Mouse (Mus musculus) bone marrow macrophage, adult 2 months (primary cell): Measurements from ENCODE around the gene Tbc1d2b. TPM values are rescaled to one million over a fixed set of nuclear protein-coding genes. Genes with fewer than 3 reads are reported as not detected.

Experiments
- H3K27ac ChIP-seq: 2 replicates; pipeline ENCODE4 v1.5.1; 2012; ENCODE audit warnings: low read depth, low read length; ENCODE audit not compliant: insufficient read depth
- H3K4me1 ChIP-seq: 2 replicates; pipeline ENCODE4 v1.6.1; 2012; ENCODE audit warnings: low read length; ENCODE audit not compliant: control insufficient read depth, insufficient read depth
- H3K4me3 ChIP-seq: 2 replicates; pipeline ENCODE4 v1.5.1; 2012; ENCODE audit warnings: mild to moderate bottlenecking, low read length, moderate library complexity; ENCODE audit not compliant: insufficient read depth
- CTCF ChIP-seq: IDR thresholded peaks from 2 replicates; pipeline ENCODE4 v1.5.1; 2012; ENCODE audit warnings: low read depth, mild to moderate bottlenecking, low read length, moderate library complexity
- POLR2A ChIP-seq: IDR thresholded peaks from 2 replicates; pipeline ENCODE4 v1.6.1; 2012; ENCODE audit warnings: mild to moderate bottlenecking, low read depth, low read length, borderline replicate concordance
- polyA plus RNA-seq: library from polyadenylated mRNA; stranded (reverse); fragments of >200 nt; gene quantifications from 2 replicates; pipeline ENCODE4 v1.2.4, GENCODE M21; 2012; ENCODE audit not compliant: missing spikeins, insufficient read depth, insufficient read length

Tbc1d2b gene
- polyA plus RNA-seq, 1 experiment = 55.0 TPM

DNA sequence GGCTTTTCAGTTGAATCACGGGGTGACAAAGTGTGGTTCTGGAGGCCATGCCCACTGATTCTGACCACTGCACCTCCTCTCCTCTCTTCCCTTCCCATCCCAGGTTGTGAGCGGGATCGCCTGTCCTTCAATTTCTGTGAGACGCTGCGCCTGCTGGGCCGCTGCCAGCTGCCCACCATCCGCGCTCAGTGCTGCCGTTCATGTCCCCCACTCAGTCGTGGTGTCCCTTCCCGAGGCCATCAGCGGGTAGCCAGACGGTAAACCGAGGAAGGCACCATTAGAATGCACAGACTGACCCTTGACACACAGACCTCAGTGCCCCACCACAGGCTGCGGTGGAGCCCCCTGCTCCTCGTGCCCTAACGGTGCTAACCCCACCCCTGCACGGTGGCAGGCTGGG, 71.0 kb downstream of the Tbc1d2b start:
- H3K4me1 ChIP-seq = peaks cover 19% of the 10 kb centered on the region

DNA sequence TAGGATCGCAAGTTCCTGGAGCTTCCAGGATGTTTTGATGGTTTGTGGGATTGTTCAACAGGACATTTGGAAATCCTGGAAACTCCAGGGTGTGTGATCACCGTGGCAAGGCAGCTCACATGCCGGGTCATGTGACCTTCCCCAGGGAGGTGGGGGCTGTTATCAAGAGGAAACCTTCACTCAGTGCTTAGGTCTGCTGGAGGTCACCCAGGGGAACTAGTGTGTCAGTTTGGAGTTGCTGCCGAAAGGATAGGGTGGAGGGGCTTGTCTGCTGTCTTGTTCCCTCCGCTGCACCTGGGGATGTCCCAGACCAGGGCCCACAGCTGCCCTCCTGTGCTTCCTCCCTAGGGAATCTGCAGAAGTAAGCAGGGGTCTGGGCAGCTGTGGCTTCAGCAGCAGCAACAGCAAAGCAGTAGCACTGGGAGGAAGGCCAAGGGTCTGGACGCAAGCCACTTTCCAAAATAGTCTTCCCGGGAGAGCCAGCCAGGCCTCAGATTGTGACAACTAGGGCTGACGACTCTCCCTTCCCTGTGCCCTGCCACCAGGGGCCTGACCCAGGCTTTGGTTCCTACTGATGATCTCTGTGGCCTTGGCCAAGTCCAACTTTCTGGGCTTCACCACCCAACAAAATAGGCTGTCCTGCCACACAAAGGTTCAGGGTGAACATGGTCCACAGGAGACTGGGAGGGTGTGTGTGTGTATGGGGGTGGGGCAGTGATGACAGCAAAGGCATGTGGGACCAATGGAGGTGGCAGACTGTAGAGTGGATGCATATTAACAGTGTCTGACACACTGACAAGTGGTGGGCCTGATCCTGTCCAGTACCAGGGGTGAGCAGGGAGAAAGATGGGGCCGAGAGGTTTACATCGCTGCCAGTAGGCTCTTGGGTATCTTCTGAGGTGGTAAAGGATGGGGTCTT, 71.8 kb downstream of the Tbc1d2b start:
- no peak for TF ChIP-seq POLR2A
- TF ChIP-seq CTCF = no peak
- peaks cover 19% of the 10 kb centered on the region for H3K4me1 ChIP-seq
- no peak overlapping the region for H3K4me3 ChIP-seq
- H3K27ac ChIP-seq = no peak overlapping the region

More for the DNA sequence above, 71.0 kb downstream of the Tbc1d2b start:
- TF ChIP-seq POLR2A (no peak), CTCF (no peak)
- Histone ChIP-seq H3K4me3 (no peak overlapping the region), H3K27ac (no peak overlapping the region)

DNA sequence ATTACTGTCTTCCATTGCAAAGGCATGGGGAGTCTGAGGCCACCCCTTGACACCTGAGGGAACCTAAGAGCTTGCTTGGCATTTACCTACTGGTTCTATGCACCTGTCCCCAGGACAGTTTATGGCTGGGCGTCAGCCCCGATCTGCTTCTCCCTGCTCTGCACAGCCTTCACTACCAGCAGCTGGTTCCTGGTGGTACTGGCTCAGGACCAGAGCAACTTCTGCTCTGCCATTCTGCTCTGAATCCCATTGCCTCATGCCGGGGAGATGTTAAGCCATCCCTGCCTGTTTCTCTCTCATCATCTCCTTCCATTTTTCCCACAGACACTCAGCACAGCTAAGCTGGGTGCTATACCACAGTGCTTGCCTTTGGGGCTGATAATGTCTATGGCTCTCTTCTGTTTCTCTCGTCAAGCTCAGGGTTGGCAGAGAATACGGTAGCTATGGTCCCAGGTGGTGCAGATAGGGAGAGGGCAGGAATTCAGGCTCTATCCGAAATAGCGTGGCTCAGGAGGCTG, 72.7 kb downstream of the Tbc1d2b start:
- Histone ChIP-seq H3K27ac (no peak overlapping the region), H3K4me3 (no peak overlapping the region), H3K4me1 (peaks cover 19% of the 10 kb centered on the region)
- no peak for TF ChIP-seq CTCF
- TF ChIP-seq POLR2A = no peak

DNA sequence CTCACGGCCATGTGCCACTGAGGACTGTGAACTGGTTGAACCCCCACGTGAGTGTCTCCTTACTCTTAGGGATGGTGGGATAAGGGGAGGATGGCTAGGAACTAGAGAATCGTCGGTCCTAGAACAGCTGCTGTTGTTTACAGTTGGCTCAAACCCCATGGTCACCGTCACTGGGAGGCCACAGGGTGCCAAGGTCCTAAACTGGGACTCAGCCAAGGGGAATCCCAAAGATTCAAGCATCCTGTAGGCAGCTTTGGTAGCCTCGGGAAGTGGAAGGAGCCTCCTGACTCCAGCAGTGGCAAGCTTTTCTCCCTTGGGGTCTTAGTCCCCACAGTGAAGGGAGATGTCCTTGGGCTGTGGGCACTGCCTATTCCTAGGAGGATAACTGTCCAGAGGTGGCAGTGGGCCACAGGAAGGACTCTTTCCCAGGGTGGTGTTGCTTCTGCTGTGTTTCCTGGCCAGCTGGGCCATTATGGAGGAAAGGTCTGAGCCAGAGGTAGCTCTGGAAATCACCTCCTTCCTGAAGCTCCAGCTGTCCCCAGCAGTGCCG, 73.4 kb downstream of the Tbc1d2b start:
- Histone ChIP-seq H3K4me1 (peaks cover 19% of the 10 kb centered on the region), H3K27ac (no peak overlapping the region), H3K4me3 (no peak overlapping the region)
- no peak for TF ChIP-seq CTCF
- no peak for TF ChIP-seq POLR2A

DNA sequence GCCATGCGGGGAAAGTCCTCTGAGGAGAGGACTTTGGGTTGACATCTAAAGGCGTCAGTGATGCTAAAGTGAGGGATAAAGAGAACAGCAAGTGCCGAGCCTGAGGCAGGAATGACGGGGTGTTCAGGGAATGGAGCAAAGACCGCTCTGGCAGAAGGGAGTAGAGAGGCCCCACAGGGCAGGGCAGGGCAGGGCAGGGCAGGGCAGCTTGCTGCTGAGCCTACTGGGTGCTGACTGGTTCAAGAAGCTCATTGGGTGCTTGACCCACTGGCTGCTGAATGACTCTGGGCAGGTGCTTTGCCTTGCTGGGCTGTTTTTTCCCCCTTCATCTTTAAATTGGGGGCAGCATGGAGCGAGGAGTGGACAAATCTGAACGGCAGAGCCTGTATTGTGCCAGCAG, 74.3 kb downstream of the Tbc1d2b start:
- no peak overlapping the region for H3K27ac ChIP-seq
- peaks cover 19% of the 10 kb centered on the region for H3K4me1 ChIP-seq
- TF ChIP-seq POLR2A (no peak), CTCF (no peak)
- no peak overlapping the region for H3K4me3 ChIP-seq

DNA sequence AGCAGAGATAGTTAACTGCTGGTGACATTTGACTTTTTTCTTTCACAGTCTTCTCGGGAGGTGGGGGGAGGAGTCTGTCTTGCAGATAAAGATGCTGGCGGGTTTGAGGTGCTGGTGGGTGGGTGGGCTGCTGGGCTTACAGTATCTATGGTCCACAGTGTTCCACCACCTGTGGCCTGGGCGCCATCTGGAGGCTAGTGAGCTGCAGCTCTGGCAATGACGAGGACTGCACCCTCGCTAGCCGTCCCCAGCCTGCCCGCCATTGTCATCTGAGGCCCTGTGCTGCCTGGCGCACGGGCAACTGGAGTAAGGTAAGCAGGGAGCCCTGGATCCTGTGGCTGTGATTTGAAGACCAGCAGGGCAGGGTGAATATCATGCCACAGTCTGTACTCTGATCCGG, 75.6 kb downstream of the Tbc1d2b start:
- no peak for TF ChIP-seq CTCF
- no peak overlapping the region for H3K27ac ChIP-seq
- no peak overlapping the region for H3K4me3 ChIP-seq
- H3K4me1 ChIP-seq = peaks cover 19% of the 10 kb centered on the region

DNA sequence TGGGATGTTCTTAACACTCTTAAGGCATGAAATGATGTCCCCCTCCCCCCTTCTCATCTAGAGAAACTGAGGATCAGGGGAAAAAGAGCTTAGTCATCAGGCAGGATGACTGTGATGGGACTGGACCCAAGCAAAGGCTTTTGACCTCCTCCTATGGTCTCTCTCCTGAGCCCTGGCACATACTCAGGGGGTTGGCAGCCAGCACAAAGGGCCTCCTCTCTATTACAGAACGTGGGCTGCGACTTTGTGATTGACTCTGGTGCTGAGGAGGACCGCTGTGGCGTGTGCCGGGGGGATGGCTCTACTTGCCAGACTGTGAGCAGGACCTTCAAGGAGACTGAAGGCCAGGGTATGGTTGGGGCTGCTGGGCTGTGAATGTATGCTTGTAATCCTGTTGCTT, 81.2 kb downstream of the Tbc1d2b start:
- H3K4me3 ChIP-seq = no peak overlapping the region
- peaks cover 15% of the 10 kb centered on the region for H3K4me1 ChIP-seq
- TF ChIP-seq CTCF (no peak), POLR2A (no peak)
- H3K27ac ChIP-seq = no peak overlapping the region

DNA sequence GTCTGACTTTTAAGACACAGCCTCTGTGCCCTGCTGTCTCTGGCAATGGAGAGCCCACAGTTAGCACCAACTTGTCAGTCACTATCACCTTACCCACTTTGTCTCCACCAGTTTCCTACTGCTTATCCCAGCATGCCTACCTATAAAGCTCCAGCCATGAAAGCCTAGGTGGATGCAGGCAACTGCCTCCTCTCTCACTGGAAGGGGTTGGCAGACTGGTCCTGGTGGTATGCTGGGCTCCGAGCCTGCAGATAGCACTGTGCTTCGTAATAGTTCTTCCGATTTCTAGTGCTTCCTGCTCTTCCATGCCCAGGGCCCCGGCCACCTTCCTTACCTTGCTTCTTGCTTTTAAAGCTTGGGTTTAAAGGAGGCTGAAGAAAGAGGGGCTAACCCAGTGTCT, 81.7 kb downstream of the Tbc1d2b start:
- H3K4me1 ChIP-seq = peaks cover 20% of the 10 kb centered on the region
- TF ChIP-seq POLR2A (no peak), CTCF (no peak)

DNA sequence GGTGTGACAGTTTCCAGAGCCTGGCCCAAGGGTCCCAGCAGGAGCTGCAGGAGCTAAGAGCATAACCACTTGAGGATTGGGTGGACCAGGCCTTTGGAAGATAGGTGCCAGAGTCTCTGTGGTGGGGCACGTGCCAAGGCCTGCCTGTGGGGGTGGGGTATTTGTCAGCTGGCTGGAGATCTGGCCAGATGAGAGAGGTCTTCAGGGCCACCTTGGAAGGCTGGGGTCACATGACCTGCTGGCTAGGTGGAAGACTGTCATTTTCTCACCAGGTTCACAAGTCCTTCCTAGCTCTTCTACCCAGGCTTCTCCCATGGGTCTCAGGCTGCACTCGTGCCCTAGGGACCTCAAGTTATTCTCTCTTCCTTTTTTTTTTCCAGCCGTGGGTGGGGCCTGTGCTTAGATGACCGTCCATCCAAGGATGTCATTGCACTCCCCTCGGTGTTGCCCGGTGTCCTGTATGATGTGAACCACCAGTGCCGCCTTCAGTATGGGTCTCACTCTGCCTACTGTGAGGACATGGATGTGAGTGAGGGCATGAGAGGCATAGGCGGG, 85.2 kb downstream of the Tbc1d2b start:
- peaks cover 21% of the 10 kb centered on the region for H3K4me1 ChIP-seq
- no peak overlapping the region for H3K27ac ChIP-seq
- H3K4me3 ChIP-seq = no peak overlapping the region
- no peak for TF ChIP-seq CTCF
- TF ChIP-seq POLR2A = no peak

More for the DNA sequence above, 81.7 kb downstream of the Tbc1d2b start:
- H3K4me3 ChIP-seq = no peak overlapping the region
- H3K27ac ChIP-seq = no peak overlapping the region

DNA sequence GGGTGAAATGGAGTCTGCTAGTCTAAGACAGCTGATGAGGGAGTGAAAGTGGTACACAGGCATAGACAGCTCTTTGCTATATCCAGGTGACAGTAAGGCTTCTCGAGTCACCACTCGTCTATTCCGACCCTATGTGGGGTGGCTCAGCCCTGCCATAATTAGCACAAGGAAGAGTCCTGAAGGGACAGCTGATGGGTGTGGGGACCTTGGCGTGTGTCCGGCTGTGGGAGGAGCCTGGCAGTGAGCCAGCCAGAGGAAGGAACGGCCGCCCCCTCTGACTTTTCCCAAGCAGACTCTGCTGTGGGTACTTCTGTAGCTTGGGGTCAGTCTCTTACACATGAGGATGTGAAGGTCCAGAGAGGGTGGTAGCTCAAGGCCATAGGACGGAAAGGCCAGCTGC, 86.5 kb downstream of the Tbc1d2b start:
- no peak overlapping the region for H3K27ac ChIP-seq
- TF ChIP-seq POLR2A (no peak), CTCF (no peak)
- H3K4me1 ChIP-seq = peaks cover 21% of the 10 kb centered on the region
- H3K4me3 ChIP-seq = no peak overlapping the region
